Mouse (Mus musculus) cerebellum, postnatal 4 days (tissue): ENCODE results near the gene Cttn.

Experiments used
- DNase-seq, 2 experiments: peaks; one replicate each; pipeline ENCODE4 v3.0.0; 2022; ENCODE audit warnings: low spot score in 2 of 2, mixed read lengths in 1 of 2

The Cttn gene

GRCm38 (mm10) chr7:144449637-144450570 lies 20.9 kb downstream of the Cttn start:
- DNase-seq = peak; percentile 93 to 99

GRCm38 (mm10) chr7:144448186-144448585 lies 22.6 kb downstream of the Cttn start:
- DNase-seq = no peak

DNA sequence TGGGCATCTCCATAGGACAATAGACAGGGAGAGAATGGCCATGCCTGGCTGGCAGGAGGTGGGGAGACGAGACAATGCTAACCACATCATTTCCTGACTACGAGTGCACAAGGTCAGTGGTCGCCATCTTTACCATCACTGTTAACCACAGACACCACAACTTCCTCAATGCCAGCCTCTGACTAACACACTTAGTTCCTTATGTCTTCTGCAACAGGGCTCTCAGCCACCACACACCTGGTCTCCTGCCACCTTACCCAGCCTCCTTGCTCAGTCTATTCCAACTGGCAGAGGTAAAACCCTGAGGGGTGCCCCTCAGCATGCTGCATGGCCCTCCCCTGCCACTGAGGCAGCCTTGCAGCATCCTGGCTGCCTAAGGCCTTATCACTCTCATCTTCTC lies 23.7 kb downstream of the Cttn start:
- DNase-seq = no peak

- no peak for DNase-seq
Measured at GRCm38 (mm10) chr7:144444788-144445187, 26.0 kb downstream of the Cttn start.

GRCm38 (mm10) chr7:144441976-144442375 lies 28.8 kb downstream of the Cttn start:
- no peak for DNase-seq

DNA sequence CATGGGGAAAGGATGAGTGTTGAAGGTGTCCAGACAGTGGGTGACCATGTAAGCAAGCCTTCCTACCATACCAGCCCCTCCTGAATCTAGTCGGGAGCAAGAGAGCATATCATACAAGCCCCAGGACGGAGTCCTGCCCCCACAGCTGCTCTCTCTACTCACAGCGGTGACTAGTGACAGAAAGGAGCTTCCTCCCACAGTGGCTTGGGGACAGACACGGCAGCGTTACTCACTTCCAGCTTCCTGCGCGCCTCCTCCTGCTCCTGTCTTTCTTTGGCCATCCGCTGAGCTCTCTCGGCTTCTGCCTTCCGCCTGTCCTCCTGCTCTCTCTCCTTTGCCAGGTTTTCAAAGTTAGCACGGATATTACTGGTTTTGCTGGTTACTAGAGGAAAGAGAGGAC lies 29.3 kb downstream of the Cttn start:
- DNase-seq = no peak

DNA sequence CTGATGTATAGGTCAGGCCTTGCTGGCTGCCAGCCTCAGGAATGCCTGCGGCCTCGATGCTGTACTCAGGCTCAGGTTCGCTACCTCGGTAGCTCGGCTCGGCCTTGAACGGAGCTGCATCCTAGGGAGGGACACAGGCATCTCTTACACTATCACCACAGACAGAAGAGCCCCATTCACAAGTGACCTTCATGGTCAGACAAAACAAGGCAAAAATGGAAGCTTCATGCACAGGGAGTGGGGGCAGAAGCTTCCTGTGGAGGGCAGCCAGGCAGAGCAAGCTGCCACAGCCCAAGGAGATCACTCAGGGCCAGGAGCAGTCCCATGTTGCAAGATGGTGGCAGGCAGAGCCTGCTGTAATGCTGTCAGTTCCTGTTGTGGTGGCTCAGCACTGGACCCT lies 32.0 kb downstream of the Cttn start:
- DNase-seq = no peak

GRCm38 (mm10) chr7:144432920-144433319 lies 37.9 kb downstream of the Cttn start:
- DNase-seq = no peak

GRCm38 (mm10) chr7:144427460-144427859 lies 43.3 kb downstream of the Cttn start:
- DNase-seq = no peak

- no peak for DNase-seq
Measured at GRCm38 (mm10) chr7:144426594-144426993, 44.2 kb downstream of the Cttn start.

DNA sequence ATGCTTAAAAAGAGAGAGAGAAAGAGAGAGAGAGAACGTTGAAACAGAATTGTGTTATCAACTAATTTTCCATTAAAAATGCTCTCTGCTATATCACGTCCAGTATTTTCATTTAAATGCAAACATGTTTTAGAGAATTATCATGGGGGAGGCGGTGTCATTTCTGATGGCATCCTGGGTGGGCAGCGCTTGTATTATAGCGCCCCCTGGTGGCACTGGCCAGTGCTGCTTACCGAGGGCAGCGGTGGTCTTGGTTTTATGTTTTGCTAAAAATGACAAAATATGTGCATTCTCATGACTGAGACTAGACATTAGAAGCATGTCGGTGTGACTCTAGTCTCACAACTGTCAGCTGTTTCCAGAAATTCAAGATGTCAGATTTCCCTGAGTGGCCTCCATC lies 44.9 kb downstream of the Cttn start:
- DNase-seq = peak; percentile 74 to 86

DNA sequence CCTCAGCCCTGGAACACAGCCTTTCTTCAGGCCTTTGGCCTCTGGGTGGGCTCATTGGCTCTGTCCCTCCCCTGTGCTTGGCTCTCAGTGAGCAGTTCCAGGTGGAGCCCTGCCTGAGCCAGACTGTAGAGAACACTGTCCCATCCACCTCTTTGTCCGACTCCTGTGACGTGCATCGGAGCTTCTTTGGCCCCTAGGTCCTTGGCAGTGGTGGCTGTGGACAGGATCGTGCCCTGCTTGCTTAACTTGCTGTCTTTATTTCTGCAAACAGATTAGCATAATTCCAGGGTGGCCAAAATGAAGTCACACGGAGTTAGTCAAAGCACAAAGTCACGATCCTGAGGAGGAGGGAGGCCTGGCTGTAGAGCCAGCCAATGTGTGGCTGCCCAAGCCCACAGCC lies 49.3 kb downstream of the Cttn start:
- no peak for DNase-seq

DNA sequence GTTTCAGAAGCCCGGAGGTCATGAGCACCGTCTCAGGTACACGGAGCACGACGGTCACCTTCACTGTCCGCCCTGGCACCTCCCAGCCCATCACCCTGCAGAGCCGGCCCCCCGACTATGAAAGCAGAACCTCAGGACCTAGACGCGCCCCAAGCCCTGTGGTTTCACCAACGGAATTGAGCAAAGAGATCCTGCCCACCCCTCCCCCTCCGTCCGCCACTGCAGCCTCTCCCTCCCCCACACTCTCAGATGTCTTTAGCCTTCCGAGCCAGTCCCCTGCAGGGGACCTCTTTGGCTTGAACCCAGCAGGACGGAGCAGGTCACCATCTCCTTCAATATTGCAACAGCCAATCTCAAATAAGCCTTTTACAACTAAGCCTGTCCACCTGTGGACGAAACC lies 50.3 kb downstream of the Cttn start:
- DNase-seq = no peak

DNA sequence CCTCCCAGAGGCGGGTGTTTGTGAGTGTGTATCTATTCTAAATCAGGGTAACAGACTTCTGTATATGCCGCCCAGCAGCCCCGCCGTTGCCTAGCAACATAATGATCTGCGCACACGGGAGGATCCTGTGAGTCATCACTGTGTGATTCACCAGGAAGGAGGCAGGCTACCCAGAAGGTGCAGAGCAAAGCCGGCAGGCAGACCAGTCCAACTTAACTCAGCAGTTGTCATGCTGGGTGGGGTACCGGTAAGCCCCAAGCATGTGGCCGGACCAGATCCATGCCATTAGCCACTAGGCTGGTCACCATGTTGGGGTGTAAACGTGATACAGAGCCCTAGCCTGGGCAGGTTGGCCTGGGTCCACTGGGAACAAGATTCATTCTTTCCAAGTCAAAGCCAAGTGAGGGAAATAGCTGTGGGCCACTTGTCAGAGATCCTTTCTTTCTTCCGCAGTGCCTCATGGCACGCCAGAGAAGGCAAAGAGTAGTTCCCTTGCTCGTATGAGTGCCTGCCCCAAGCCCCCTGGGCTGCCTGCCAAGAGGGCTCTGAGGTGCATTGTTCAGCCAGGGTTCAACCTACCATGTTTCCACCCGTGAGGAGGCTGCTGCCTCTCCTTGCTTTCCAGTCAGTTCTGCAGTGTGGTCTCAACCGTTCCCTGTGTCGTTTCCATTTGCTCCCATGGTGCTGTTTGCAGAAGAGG lies 53.0 kb downstream of the Cttn start:
- DNase-seq = peak in 1 of 2 experiments; percentile 58

DNA sequence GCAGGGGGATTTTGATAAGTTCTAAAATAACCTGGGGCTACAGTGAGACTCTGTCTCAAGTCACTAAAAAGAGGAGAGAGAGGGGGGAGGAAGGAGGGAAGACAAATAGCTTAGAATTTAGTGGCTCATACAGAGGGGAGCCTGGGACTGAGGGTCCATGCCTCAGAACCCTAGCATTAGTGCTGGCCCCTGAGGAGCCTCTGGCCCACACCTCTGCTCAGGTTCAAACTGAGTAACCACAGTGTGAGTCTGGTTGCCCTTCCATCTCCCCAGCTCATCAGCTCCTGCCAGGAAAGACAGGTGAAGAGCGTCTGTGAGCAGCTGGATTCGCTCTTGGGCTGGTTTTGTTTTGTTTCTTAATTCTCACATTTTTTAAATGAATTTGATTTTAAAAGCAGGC lies 53.6 kb downstream of the Cttn start:
- DNase-seq = no peak

DNA sequence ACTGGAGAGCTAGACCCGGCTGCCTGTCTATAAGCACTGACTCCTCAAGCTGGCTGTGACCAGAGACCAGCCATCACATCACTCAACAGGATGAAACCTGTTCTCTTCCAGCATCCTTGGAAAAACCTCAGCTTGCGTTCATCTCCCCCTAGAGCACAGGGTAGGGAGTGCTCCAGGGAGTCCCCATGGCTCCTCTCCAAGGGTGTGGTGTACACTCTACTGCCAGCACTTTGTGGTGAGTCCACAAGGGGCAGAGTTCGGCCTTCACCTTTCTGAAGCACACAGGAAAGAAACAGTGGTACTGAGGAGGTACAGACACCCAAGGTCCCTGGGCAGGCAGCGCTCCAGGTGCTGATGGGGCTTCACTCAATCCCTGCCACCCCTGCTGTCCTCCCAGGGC lies 55.0 kb downstream of the Cttn start:
- no peak for DNase-seq

DNA sequence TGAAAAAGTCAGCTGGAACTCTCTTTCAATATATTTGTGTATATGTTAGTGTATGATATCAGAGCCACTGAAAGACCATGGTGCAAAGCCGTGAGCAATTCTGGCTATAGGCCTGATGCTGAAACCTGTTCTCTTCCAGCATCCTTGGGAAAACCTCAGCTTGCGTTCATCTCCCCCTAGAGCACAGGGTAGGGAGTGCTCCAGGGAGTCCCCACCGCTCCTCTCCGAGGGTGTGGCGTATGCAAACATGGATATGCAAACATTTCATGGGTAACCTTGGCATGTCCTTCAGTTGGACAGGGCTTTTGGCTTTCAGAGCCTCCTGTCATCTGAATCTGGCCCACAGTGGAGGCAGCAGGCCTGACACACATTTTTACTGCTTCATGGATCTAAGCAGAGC lies 56.2 kb downstream of the Cttn start:
- no peak for DNase-seq

DNA sequence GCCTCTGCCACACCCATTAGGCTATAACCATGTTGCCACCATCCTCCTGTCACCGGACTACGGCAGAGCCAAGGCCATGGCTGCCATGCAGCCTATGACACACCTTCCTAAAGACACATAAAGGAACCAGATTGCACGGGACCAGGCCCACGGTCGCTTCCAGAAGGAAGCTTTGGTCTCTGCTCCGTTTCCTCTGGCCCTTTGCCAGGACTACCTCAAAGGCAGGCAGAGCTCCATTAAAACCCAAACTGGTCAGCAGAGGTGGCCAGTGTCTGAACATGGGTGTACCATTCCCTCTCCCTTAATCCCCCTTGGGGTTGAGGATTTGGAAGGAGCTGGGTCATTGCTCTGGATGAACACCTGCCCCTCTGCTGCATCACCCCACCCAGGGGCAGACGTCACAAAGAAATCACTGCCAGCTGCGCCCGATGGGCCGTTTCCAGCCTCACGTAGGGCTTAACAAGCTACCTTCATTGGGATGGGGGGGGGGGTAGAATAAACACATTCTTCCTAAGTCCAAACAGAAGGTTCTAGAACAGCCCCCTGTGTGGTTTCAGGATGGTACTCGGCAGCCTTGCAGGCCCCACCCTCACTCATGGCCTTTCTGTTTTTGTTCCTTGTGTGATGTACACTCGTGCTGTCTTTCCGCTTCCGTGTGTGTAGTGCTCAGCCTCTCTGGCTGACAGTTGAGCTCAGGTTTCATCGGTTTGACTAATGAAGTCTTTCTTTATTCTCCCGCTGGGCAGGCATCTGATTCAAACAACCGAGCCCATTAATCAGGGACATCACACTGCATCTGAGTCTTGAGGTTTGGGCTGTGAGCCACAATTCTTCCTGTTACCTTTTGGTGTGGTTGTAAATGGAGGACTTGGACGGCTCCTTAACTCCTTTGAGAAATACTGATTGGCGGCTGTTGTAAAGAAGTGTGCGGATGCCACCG lies 58.6 kb downstream of the Cttn start:
- DNase-seq = no peak

GRCm38 (mm10) chr7:144409682-144410081 lies 61.1 kb downstream of the Cttn start:
- DNase-seq = no peak

GRCm38 (mm10) chr7:144408464-144409000 lies 62.3 kb downstream of the Cttn start:
- DNase-seq = no peak

- no peak for DNase-seq
Measured at GRCm38 (mm10) chr7:144407675-144408074, 63.1 kb downstream of the Cttn start.

DNA sequence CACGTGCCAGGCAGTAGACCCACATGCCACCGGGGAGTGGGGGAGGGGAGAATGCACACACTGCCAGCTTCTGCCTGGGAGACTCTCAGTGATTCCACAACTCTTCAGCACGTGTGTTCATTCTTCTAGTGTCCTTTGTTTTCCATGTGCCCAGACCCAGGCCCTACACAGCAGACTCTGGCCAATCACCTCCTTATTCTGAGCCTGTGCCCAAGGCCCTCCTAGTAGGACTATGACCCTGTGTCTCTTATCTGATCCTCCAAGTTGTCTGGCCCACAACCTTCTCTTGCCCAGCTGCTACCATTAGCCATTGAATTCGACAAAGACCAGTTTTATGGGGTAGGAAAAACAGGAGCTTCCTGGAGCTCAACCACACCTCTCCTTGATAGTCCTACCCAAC lies 68.3 kb downstream of the Cttn start:
- no peak for DNase-seq
